Mouse (Mus musculus) kidney, postnatal 0 days (tissue): ENCODE data around the gene Rc3h2. TPM values are rescaled to one million over a fixed set of nuclear protein-coding genes. Genes with fewer than 3 reads are reported as not detected.

ENCODE experiments used
- ATAC-seq: fragments of 200-750 bp; cut with Nextera tagmentation; replicated peaks from 2 replicates; pipeline ENCODE4 v1.8.0; 2017; ENCODE audit warnings: low read depth, moderate number of reproducible peaks, moderate TSS enrichment, moderate library complexity; ENCODE audit not compliant: low FRiP score
- DNase-seq: peaks from one replicate; pipeline ENCODE4 v3.0.0-alpha.2; 2016; ENCODE audit warnings: low spot score
- H3K27ac ChIP-seq: fragments of 300-500 bp; sonication (generic); 2 replicates; pipeline ENCODE4 v1.5.1; 2014; ENCODE audit warnings: mild to moderate bottlenecking
- H3K27me3 ChIP-seq: fragments of 300-500 bp; sonication (generic); 2 replicates; pipeline ENCODE4 v1.6.1; 2014; ENCODE audit warnings: low read length, mixed read lengths; ENCODE audit not compliant: insufficient read depth
- H3K36me3 ChIP-seq: fragments of 300-500 bp; sonication (generic); 2 replicates; pipeline ENCODE4 v1.6.1; 2014; ENCODE audit warnings: low read length, mixed read lengths; ENCODE audit not compliant: insufficient read depth
- H3K4me1 ChIP-seq: fragments of 300-500 bp; sonication (generic); replicated peaks from 2 replicates; pipeline ENCODE4 v1.6.1; 2014; ENCODE audit warnings: antibody characterized with exemption, low read length, mixed read lengths; ENCODE audit not compliant: insufficient read depth
- H3K4me2 ChIP-seq: fragments of 300-500 bp; sonication (generic); 2 replicates; pipeline ENCODE4 v1.6.1; 2014; ENCODE audit warnings: mild to moderate bottlenecking, low read length, moderate library complexity, mixed read lengths
- H3K4me3 ChIP-seq: fragments of 300-500 bp; sonication (generic); replicated peaks from 2 replicates; pipeline ENCODE4 v1.5.1; 2014; ENCODE audit warnings: low read depth, low read length
- H3K9ac ChIP-seq: fragments of 300-500 bp; sonication (generic); 2 replicates; pipeline ENCODE4 v1.6.1; 2014; ENCODE audit warnings: low read depth, low read length
- H3K9me3 ChIP-seq: fragments of 300-500 bp; sonication (generic); replicated peaks from 2 replicates; pipeline ENCODE4 v1.6.1; 2016; ENCODE audit warnings: low read length, inconsistent platforms, mixed read lengths
- CTCF ChIP-seq: IDR thresholded peaks from 2 replicates; pipeline ENCODE4 v1.5.1; 2016; ENCODE audit warnings: antibody characterized with exemption, low read depth, mild to moderate bottlenecking, moderate library complexity
- WGBS: fragments of 180-500 bp; shearing (Covaris S2); extraction: QIAGEN DNeasy Blood & Tissue Kit; methylation state at CpG from one replicate; pipeline ENCODE4 v1.1.7; 2014; 5-methylcytosine and 5-hydroxymethylcytosine counted together
- polyA plus RNA-seq: library from polyadenylated mRNA; unstranded; fragments of >200 nt; fragmentation: Nextera tagmentation; extraction: Ambion mirVana; gene quantifications from 2 replicates; pipeline ENCODE4 v1.2.1, GENCODE M21; 2015

Rc3h2 gene
- polyA plus RNA-seq: 8.5 and 8.9 TPM in 2 replicates

- H3K4me1 ChIP-seq: no peaks in the 10 kb centered on the region
- peak within 1 kb of the TSS; percentile 96 for H3K9ac ChIP-seq
- H3K9me3 ChIP-seq: no peaks in the 10 kb centered on the region
- H3K4me3 ChIP-seq: peak within 1 kb of the TSS; percentile 93
- no peaks in the 10 kb centered on the region for H3K36me3 ChIP-seq
- peak; percentile 99 for ATAC-seq
- DNase-seq: peak; percentile 98
- WGBS: under 1% methylated on average over 57 of the region's 75 CpGs
- no peaks in the 10 kb centered on the region for H3K27me3 ChIP-seq
- TF ChIP-seq CTCF: no peak
- H3K27ac ChIP-seq: peak within 1 kb of the TSS; percentile 95
- peak within 1 kb of the TSS; percentile 62 for H3K4me2 ChIP-seq
Observed at GRCm38 (mm10) chr2:37422306-37423304, at the start of gene Rc3h2. Gene Rc3h2 (minus strand): TSS chr2:37422903.

DNA sequence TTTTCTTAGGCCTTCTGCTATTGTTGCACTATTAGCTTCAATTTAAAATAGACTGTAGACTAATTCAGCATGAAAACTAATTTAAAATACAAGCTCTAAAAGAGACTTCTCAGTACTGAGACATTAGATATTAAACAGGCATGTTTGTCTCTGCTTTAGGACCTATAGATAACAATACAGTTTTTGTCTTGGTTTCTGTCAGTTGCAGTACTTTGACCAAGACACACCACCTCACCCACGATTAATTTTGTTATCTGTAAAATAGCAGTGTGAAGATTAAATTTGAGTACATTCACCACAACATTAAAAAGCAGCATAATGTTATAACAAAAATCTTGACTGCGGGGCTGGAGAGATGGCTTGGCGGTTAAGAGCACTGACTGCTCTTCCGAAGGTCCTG is 43.6 kb upstream of the Rc3h2 start:
- no peak for TF ChIP-seq CTCF
- Histone ChIP-seq H3K4me2 (no peak overlapping the region), H3K9me3 (no peaks in the 10 kb centered on the region), H3K36me3 (0 out of 2 replicates have a peak, but pooled peaks cover 6% of the 10 kb centered on the region), H3K4me1 (no peaks in the 10 kb centered on the region), H3K27ac (no peak overlapping the region), H3K9ac (no peak overlapping the region), H3K27me3 (no peaks in the 10 kb centered on the region), H3K4me3 (no peak overlapping the region)
- DNase-seq: no peak
- no peak for ATAC-seq
- 95% methylated on average over 4 of the region's 4 CpGs for WGBS

DNA sequence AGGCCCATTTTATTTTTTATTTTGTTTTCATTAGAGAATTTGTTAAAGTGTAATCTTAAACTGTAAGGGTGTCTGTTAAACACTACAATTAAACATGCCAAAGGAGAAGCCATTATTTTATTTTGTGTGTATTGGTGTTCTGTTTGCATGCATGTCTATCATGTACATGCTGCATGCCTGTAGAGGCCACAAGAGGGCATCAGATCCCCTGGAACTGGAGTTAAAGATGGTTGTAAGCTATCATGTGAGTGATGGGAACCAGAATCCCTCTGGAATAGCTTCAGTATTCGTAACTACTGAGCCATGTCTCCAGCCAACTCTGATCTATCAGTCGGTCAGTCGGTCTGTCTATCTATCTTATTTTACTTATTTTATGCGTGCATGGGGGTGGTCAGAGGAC is 38.0 kb upstream of the Rc3h2 start:
- Histone ChIP-seq H3K27me3 (no peaks in the 10 kb centered on the region), H3K4me3 (no peak overlapping the region), H3K4me2 (no peak overlapping the region), H3K9me3 (no peaks in the 10 kb centered on the region), H3K36me3 (no peaks in the 10 kb centered on the region), H3K9ac (no peak overlapping the region), H3K27ac (no peak overlapping the region), H3K4me1 (no peaks in the 10 kb centered on the region)
- WGBS: 94% methylated on average over 4 of the region's 4 CpGs
- DNase-seq (no peak), ATAC-seq (no peak)
- peak; percentile 25; the same call in 1 of the 2 replicates for TF ChIP-seq CTCF

DNA sequence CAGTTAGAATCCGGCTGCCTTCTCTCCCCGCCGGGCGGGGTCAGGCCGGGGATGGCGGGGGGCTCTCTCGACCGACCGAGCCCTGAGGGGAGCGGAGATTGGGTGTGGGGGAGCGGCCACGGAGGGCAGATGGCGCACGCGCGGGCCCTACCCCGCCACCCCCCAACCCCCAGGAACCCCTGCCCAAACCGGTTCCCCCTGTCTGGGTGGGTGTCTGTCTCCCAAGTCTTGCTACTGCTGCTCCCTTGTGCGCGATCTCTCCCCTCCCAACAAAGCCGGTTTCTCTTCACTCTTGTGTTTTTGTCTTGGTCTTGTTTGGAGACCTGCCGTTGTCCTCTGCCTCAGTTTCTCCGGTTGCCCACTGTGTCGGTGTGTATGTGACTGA is 29.7 kb upstream of the Rc3h2 start:
- 1% methylated on average over 19 of the region's 24 CpGs for WGBS

GRCm38 (mm10) chr2:37451667-37452375 is 29.1 kb upstream of the Rc3h2 start:
- peak overlapping the region; percentile 95 for H3K9ac ChIP-seq
- DNase-seq (peak; percentile 97), ATAC-seq (peak; percentile 99)
- H3K36me3 ChIP-seq: no peaks in the 10 kb centered on the region
- no peaks in the 10 kb centered on the region for H3K9me3 ChIP-seq
- H3K4me2 ChIP-seq: peak overlapping the region; percentile 77
- H3K27me3 ChIP-seq: no peaks in the 10 kb centered on the region
- H3K4me1 ChIP-seq: peaks cover 5% of the 10 kb centered on the region; the same call in 1 of the 2 replicates
- peak overlapping the region; percentile 90 for H3K4me3 ChIP-seq
- 9% methylated on average over 32 of the region's 44 CpGs for WGBS
- H3K27ac ChIP-seq: peak overlapping the region; percentile 89
- TF ChIP-seq CTCF: no peak

More for the DNA sequence above, 29.7 kb upstream of the Rc3h2 start:
- DNase-seq (no peak), ATAC-seq (peak; percentile 84)
- no peaks in the 10 kb centered on the region for H3K36me3 ChIP-seq
- no peak for TF ChIP-seq CTCF
- no peaks in the 10 kb centered on the region for H3K27me3 ChIP-seq
- peak overlapping the region; percentile 95 for H3K9ac ChIP-seq
- H3K4me3 ChIP-seq: peak overlapping the region; percentile 90
- H3K9me3 ChIP-seq: no peaks in the 10 kb centered on the region
- H3K4me2 ChIP-seq: peak overlapping the region; percentile 77
- H3K27ac ChIP-seq: peak overlapping the region; percentile 89
- peaks cover 5% of the 10 kb centered on the region; the same call in 1 of the 2 replicates for H3K4me1 ChIP-seq
